Mouse (Mus musculus) cortical plate, adult 2 months (tissue): ENCODE measurements at regions not wholly inside any gene's neighbourhood (a gene's known extent, or its start where the extent isn't known, plus 50 kb on each side); places are given as distances from the start of the nearest gene placed in this dataset.

ENCODE experiments used
- H3K27ac ChIP-seq: fragments of 200-500 bp; 2 replicates; pipeline ENCODE4 v1.5.1; 2012; ENCODE audit warnings: low read length, control low read depth, inconsistent platforms; ENCODE audit not compliant: insufficient read depth
- H3K4me1 ChIP-seq: fragments of 200-500 bp; 2 replicates; pipeline ENCODE4 v1.6.1; 2011; ENCODE audit warnings: low read length; ENCODE audit not compliant: control insufficient read depth, insufficient read depth
- H3K4me3 ChIP-seq: fragments of 200-500 bp; 2 replicates; pipeline ENCODE4 v1.5.1; 2011; ENCODE audit warnings: mild to moderate bottlenecking, low read length, control low read depth; ENCODE audit not compliant: insufficient read depth
- CTCF ChIP-seq: fragments of 200-500 bp; IDR thresholded peaks from 2 replicates; pipeline ENCODE4 v1.5.1; 2011; ENCODE audit warnings: mild to moderate bottlenecking, control low read depth, low read length; ENCODE audit not compliant: insufficient read depth; ENCODE audit errors: extremely low read depth
- POLR2A ChIP-seq: fragments of 200-500 bp; IDR thresholded peaks from 2 replicates; pipeline ENCODE4 v1.6.1; 2011; ENCODE audit warnings: mild to moderate bottlenecking, low read length, control low read depth; ENCODE audit not compliant: insufficient read depth; ENCODE audit errors: extremely low read depth

- TF ChIP-seq POLR2A = no peak
- no peak for TF ChIP-seq CTCF
- Histone ChIP-seq H3K4me1 (no peaks in the 10 kb centered on the region), H3K4me3 (no peak overlapping the region), H3K27ac (no peak overlapping the region)
These were observed 583.5 kb downstream of the Slitrk6 start for GRCm38 (mm10) chr14:110171162-110172117.

- no peak overlapping the region for H3K27ac ChIP-seq
- no peak overlapping the region for H3K4me3 ChIP-seq
- TF ChIP-seq CTCF (no peak), POLR2A (no peak)
- H3K4me1 ChIP-seq = no peaks in the 10 kb centered on the region
These were observed 586.3 kb downstream of the Slitrk6 start for GRCm38 (mm10) chr14:110168632-110169031.

GRCm38 (mm10) chr14:110128265-110128664 is 626.7 kb downstream of the Slitrk6 start:
- H3K27ac ChIP-seq = no peak overlapping the region
- no peaks in the 10 kb centered on the region; the same call in 1 of the 2 replicates for H3K4me1 ChIP-seq
- TF ChIP-seq POLR2A (no peak), CTCF (no peak)
- H3K4me3 ChIP-seq = no peak overlapping the region

DNA sequence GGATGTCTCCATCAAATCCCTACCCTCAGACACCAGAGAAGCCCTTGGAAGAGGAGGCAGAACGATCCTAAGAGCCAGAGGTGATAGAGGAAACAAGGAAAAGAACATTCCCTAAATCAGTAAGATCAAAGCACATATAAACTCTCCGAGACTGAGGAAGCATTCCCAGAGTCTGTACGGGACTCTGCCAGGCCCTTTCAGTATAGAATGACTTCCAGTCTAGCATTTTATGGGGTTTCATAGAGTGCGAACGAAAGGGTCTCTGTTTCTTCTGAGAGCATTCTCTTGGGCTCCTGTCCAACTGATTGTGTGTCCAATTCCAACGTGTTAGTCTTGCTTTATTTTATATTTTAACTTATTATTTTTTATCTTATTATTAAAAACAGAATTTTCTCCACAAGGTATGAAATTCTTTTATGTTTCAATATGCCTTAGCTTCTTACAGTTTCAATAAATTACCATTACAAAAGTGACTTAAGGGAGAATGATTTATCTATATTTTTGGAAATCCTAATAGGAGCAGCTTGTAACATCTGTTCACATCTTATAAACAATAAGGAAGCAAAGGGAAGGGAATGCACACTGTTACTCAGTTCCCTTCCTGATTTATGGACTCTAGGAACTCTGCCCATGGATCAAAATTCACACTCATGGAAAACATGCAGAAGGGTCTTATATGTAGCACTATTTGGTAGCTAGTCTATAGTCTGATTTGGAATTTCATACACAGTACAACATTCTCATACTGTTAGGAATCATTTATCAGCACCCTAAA is 628.8 kb downstream of the Slitrk6 start:
- Histone ChIP-seq H3K27ac (no peak overlapping the region), H3K4me1 (no peaks in the 10 kb centered on the region; the same call in 1 of the 2 replicates), H3K4me3 (no peak overlapping the region)
- no peak for TF ChIP-seq POLR2A
- no peak for TF ChIP-seq CTCF

- H3K4me1 ChIP-seq = no peaks in the 10 kb centered on the region
- no peak overlapping the region for H3K4me3 ChIP-seq
- no peak overlapping the region for H3K27ac ChIP-seq
- no peak for TF ChIP-seq POLR2A
- no peak for TF ChIP-seq CTCF
These were observed 632.2 kb downstream of the Slitrk6 start for GRCm38 (mm10) chr14:110122710-110123109.

GRCm38 (mm10) chr14:110115578-110115977 is 639.4 kb downstream of the Slitrk6 start:
- Histone ChIP-seq H3K27ac (no peak overlapping the region), H3K4me3 (no peak overlapping the region), H3K4me1 (no peaks in the 10 kb centered on the region)
- TF ChIP-seq CTCF (no peak), POLR2A (no peak)

GRCm38 (mm10) chr14:110100852-110101251 is 654.1 kb downstream of the Slitrk6 start:
- no peak overlapping the region for H3K27ac ChIP-seq
- no peaks in the 10 kb centered on the region for H3K4me1 ChIP-seq
- TF ChIP-seq CTCF (no peak), POLR2A (no peak)
- no peak overlapping the region for H3K4me3 ChIP-seq

- Histone ChIP-seq H3K27ac (no peak overlapping the region), H3K4me1 (no peaks in the 10 kb centered on the region), H3K4me3 (no peak overlapping the region)
- TF ChIP-seq POLR2A (no peak), CTCF (no peak)
These were observed 676.6 kb downstream of the Slitrk6 start for GRCm38 (mm10) chr14:110078351-110078750.

DNA sequence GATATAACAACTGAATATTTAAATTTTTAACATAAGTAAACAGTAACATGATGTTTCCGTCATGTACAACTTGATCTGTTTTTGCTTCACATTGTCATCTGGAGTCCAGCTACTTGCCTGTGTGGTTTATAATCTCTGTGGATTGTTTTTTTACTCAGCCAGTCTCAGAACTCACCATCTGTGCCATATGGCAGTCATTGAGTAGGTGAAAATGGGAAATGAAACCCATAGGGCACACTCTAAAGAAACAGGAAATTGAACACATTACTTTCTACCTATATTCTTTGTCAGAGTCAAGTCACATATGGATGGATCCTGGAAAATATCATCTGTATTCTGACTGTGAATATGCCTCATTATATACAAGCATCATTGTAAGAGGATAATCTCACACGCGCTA is 707.2 kb downstream of the Slitrk6 start:
- Histone ChIP-seq H3K4me1 (no peaks in the 10 kb centered on the region), H3K4me3 (no peak overlapping the region), H3K27ac (no peak overlapping the region)
- TF ChIP-seq POLR2A (no peak), CTCF (no peak)

DNA sequence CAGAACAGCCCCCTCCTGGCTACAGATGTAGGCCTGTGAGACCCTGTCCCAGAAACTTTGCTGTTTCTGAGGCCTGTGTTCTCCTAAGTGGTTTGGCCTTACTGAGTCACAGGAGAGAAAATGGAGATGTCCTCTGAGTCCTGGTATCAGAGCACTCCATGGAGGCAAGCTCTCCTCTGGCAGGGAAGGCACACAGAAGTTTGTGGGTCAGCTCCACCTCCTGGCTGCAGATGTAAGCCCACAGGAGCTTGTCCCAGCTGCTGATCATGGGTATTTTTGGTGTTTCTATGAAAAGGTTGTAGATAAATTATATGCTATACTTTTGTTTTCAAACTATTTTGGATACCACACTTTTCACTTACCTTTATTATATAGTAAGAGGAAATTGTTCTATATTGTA is 711.7 kb downstream of the Slitrk6 start:
- Histone ChIP-seq H3K4me3 (no peak overlapping the region), H3K27ac (no peak overlapping the region), H3K4me1 (no peaks in the 10 kb centered on the region)
- no peak for TF ChIP-seq POLR2A
- no peak for TF ChIP-seq CTCF

DNA sequence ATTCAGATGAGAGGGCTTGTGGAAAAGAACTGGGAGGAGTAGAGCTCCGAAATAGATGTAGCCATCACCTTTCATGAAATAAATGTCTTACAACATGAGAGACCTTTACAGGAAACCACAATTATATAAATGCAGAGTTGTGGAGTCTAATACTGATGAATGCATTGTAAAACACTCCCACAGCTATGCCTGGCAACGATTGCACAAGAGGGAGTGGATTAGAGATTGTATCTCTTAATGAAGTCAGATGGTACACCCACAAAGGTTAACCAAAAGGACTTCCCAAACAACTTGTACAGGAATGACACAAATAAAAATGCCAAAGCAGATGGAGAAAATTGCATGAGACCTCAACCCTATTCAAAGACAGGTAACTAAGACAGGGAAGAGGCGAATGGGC is 733.1 kb downstream of the Slitrk6 start:
- Histone ChIP-seq H3K4me3 (no peak overlapping the region), H3K27ac (no peak overlapping the region), H3K4me1 (no peaks in the 10 kb centered on the region)
- no peak for TF ChIP-seq POLR2A
- no peak for TF ChIP-seq CTCF
